Mouse (Mus musculus): ENCODE data around the gene Lingo3.

- peak; percentile 86 for TF ChIP-seq CTCF (IDR thresholded peaks at IDR 0.05; ENCODE audit: insufficient read depth, low read length)
- no peak for TF ChIP-seq POLR2A (IDR thresholded peaks at IDR 0.05; ENCODE audit: borderline replicate concordance, extremely low read depth, low read depth, low read length)
These were observed 37.5 kb upstream of the Lingo3 start for GRCm38 (mm10) chr10:80881301-80881700.
